Mouse (Mus musculus) heart, embryonic 10.5 days (tissue): ENCODE results near the gene Stk24. TPM values are rescaled to one million over a fixed set of nuclear protein-coding genes. Genes with fewer than 3 reads are reported as not detected.

Source experiments
- DNase-seq: peaks from one replicate; pipeline ENCODE4 v3.0.0-alpha.2; 2017; ENCODE audit warnings: low spot score
- H3K27ac ChIP-seq: fragments of 300-500 bp; sonication (generic); 2 replicates; pipeline ENCODE4 v1.5.1; 2016; ENCODE audit warnings: mild to moderate bottlenecking
- H3K27me3 ChIP-seq: fragments of 300-500 bp; sonication (generic); 2 replicates; pipeline ENCODE4 v1.6.1; 2016; ENCODE audit warnings: mild to moderate bottlenecking; ENCODE audit not compliant: poor library complexity, insufficient read depth, severe bottlenecking
- H3K36me3 ChIP-seq: fragments of 300-500 bp; sonication (generic); 2 replicates; pipeline ENCODE4 v1.6.1; 2016; ENCODE audit warnings: mild to moderate bottlenecking, moderate library complexity
- H3K4me1 ChIP-seq: fragments of 300-500 bp; sonication (generic); 2 replicates; pipeline ENCODE4 v1.6.1; 2016; ENCODE audit warnings: mild to moderate bottlenecking
- H3K4me3 ChIP-seq: fragments of 300-500 bp; sonication (generic); 2 replicates; pipeline ENCODE4 v1.5.1; 2016; ENCODE audit warnings: mild to moderate bottlenecking, moderate library complexity
- H3K9me3 ChIP-seq: fragments of 300-500 bp; sonication (generic); 2 replicates; pipeline ENCODE4 v1.6.1; 2016; ENCODE audit warnings: mild to moderate bottlenecking, moderate library complexity
- WGBS: fragments of 180-500 bp; shearing (Covaris S2); methylation state at CpG from one replicate; pipeline ENCODE4 v1.1.7; 2016; 5-methylcytosine and 5-hydroxymethylcytosine counted together
- polyA plus RNA-seq: library from polyadenylated mRNA; unstranded; fragments of >200 nt; fragmentation: Nextera tagmentation; extraction: Ambion mirVana; gene quantifications from 2 replicates; pipeline ENCODE4 v1.2.1, GENCODE M21; 2016

Gene Stk24
- polyA plus RNA-seq, 1 experiment from 2014 or later, result 39.8 TPM

DNA sequence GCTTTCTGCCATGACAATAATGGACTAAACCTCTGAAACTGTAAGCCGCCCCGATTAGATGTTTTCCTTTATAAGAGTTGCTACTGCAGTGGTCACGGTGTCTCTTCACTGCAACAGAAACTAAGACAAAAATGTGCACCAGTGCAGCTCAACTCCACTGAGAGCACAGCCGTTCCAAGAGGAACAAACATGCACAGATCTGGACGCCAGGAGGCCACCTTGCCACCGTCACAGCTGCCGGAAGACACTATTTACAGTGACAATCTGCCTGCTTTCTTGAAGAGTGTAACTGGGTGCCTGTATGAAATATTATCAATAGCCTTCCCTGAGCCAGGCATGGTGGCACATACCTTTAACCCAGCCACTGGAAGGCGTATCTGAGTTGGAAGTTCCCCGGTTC is 6.8 kb downstream of the Stk24 start:
- H3K36me3 ChIP-seq, result peaks cover 13% of the 10 kb centered on the region
- H3K4me1 ChIP-seq, result peaks cover 82% of the 10 kb centered on the region
- DNase-seq, result no peak
- H3K4me3 ChIP-seq, result no peak overlapping the region
- H3K27ac ChIP-seq, result no peak overlapping the region
- 92% methylated on average over 9 of the region's 9 CpGs for whole genome bisulfite sequencing
- H3K9me3 ChIP-seq, result no peaks in the 10 kb centered on the region
- no peaks in the 10 kb centered on the region for H3K27me3 ChIP-seq

GRCm38 (mm10) chr14:121371911-121372820 is 7.6 kb downstream of the Stk24 start:
- Histone ChIP-seq H3K27me3 (no peaks in the 10 kb centered on the region), H3K27ac (no peak overlapping the region), H3K36me3 (peaks cover 13% of the 10 kb centered on the region), H3K4me1 (peaks cover 85% of the 10 kb centered on the region), H3K9me3 (no peaks in the 10 kb centered on the region), H3K4me3 (no peak overlapping the region)
- no peak for DNase-seq
- WGBS, result 71% methylated on average over 5 of the region's 5 CpGs

DNA sequence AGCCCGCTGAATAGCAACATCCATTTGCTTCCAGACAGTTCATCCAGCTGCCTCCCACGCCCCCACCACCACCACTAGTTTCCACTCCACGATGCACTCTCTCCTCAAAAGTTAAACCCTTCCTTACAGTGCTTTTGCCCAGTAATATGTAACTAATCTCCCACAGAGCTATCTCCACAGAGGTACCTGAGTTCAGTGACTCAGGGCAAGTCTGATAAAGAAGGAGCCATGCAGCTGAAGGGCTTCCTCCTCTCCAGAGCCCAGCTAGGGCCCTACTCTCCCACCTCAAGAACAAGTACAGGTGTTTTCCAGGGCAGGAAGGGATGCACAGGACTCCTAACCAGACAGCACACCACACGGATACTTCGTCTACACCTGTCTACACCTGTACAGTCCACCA is 10.4 kb downstream of the Stk24 start:
- Histone ChIP-seq H3K4me1 (peaks cover 93% of the 10 kb centered on the region), H3K9me3 (no peaks in the 10 kb centered on the region), H3K4me3 (no peak overlapping the region), H3K36me3 (peaks cover 13% of the 10 kb centered on the region), H3K27ac (peak overlapping the region; percentile 59; the same call in 1 of the 2 replicates), H3K27me3 (no peaks in the 10 kb centered on the region)
- DNase-seq, result no peak
- WGBS, result 70% methylated on average over 5 of the region's 5 CpGs

- H3K36me3 ChIP-seq, result peaks cover 17% of the 10 kb centered on the region
- no peak for DNase-seq
Measured at GRCm38 (mm10) chr14:121368108-121368705, 11.6 kb downstream of the Stk24 start.

GRCm38 (mm10) chr14:121365991-121366728 is 13.7 kb downstream of the Stk24 start:
- H3K4me1 ChIP-seq, result peaks cover 85% of the 10 kb centered on the region
- H3K9me3 ChIP-seq, result no peaks in the 10 kb centered on the region
- peaks cover 11% of the 10 kb centered on the region; the same call in 1 of the 2 replicates for H3K36me3 ChIP-seq
- 58% methylated on average over 17 of the region's 17 CpGs for WGBS
- no peak for DNase-seq
- no peaks in the 10 kb centered on the region for H3K27me3 ChIP-seq
- peak overlapping the region; percentile 34 for H3K4me3 ChIP-seq
- H3K27ac ChIP-seq, result peak overlapping the region; percentile 82

More at GRCm38 (mm10) chr14:121368108-121368705, 11.6 kb downstream of the Stk24 start:
- Histone ChIP-seq H3K27me3 (no peaks in the 10 kb centered on the region), H3K27ac (peak overlapping the region; percentile 59), H3K4me1 (peaks cover 87% of the 10 kb centered on the region), H3K4me3 (no peak overlapping the region), H3K9me3 (no peaks in the 10 kb centered on the region)
- WGBS, result 64% methylated on average over 4 of the region's 4 CpGs

- no peaks in the 10 kb centered on the region for H3K9me3 ChIP-seq
- peak; percentile 89 for DNase-seq
- no peaks in the 10 kb centered on the region for H3K27me3 ChIP-seq
- 25% methylated on average over 7 of the region's 7 CpGs for WGBS
- peaks cover 11% of the 10 kb centered on the region; the same call in 1 of the 2 replicates for H3K36me3 ChIP-seq
- peaks cover 85% of the 10 kb centered on the region for H3K4me1 ChIP-seq
- H3K27ac ChIP-seq, result peak overlapping the region; percentile 82
- H3K4me3 ChIP-seq, result peak overlapping the region; percentile 34
Measured at GRCm38 (mm10) chr14:121365390-121365789, 14.4 kb downstream of the Stk24 start.

- peaks cover 85% of the 10 kb centered on the region for H3K4me1 ChIP-seq
- DNase-seq, result no peak
- H3K9me3 ChIP-seq, result no peaks in the 10 kb centered on the region
- no peaks in the 10 kb centered on the region for H3K27me3 ChIP-seq
- WGBS, result 88% methylated on average over 7 of the region's 7 CpGs
- H3K4me3 ChIP-seq, result no peak overlapping the region
- no peak overlapping the region; the same call in 1 of the 2 replicates for H3K27ac ChIP-seq
- H3K36me3 ChIP-seq, result peaks cover 11% of the 10 kb centered on the region; the same call in 1 of the 2 replicates
Measured at GRCm38 (mm10) chr14:121364282-121364681, 15.5 kb downstream of the Stk24 start.

DNA sequence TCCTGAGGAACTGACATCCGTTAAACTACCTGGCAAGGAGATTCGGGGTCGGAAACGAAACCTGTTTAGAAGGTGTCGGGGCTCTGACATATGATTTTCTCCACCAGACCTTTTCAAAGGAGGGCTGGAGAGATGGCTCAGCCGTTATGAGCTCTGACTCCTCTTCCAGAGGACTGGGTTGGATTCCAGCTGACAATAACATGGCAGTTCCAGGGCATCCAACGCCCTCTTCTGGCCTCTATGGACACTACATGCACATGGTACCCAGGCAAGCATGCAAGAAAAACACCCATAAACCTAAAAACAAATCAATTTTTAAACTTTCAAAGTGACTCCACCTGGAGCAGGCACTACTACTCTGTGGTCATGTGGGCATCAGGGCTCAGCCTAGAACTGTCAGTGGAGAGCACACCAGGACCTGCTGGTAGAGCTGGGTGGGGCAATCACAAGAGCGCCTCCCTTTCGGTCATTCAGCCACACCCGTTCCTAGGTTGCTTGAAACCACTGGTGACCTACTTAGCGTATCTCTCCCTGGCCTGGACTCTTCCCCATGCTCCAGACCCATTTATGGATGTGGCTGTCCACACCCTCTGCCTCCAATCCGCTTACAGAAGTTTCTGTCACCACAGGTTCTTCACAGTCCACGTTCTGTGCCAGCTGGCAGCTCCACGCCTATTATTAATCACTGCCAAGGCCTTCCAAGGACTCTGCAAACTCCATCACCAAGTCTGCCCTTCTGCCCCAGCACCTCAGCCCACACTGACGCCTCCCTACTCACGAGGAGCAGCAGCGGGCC is 18.3 kb downstream of the Stk24 start:
- peaks cover 11% of the 10 kb centered on the region; the same call in 1 of the 2 replicates for H3K36me3 ChIP-seq
- H3K27ac ChIP-seq, result peak overlapping the region; percentile 59; the same call in 1 of the 2 replicates
- no peaks in the 10 kb centered on the region for H3K27me3 ChIP-seq
- H3K4me1 ChIP-seq, result peaks cover 84% of the 10 kb centered on the region
- 65% methylated on average over 17 of the region's 17 CpGs for WGBS
- H3K4me3 ChIP-seq, result no peak overlapping the region
- H3K9me3 ChIP-seq, result no peaks in the 10 kb centered on the region
- DNase-seq, result peak; percentile 84

GRCm38 (mm10) chr14:121359850-121360249 is 20.0 kb downstream of the Stk24 start:
- Histone ChIP-seq H3K27me3 (no peaks in the 10 kb centered on the region), H3K9me3 (no peaks in the 10 kb centered on the region), H3K4me3 (no peak overlapping the region), H3K36me3 (peaks cover 11% of the 10 kb centered on the region; the same call in 1 of the 2 replicates), H3K4me1 (peaks cover 82% of the 10 kb centered on the region), H3K27ac (peak overlapping the region; percentile 68)
- 57% methylated on average over 8 of the region's 8 CpGs for WGBS
- DNase-seq, result no peak

- Histone ChIP-seq H3K9me3 (no peaks in the 10 kb centered on the region), H3K27me3 (no peaks in the 10 kb centered on the region), H3K4me3 (no peak overlapping the region), H3K4me1 (peaks cover 84% of the 10 kb centered on the region), H3K36me3 (peaks cover 10% of the 10 kb centered on the region; the same call in 1 of the 2 replicates), H3K27ac (peak overlapping the region; percentile 68)
- WGBS, result 20% methylated on average over 3 of the region's 3 CpGs
- DNase-seq, result no peak
Measured at GRCm38 (mm10) chr14:121359015-121359414, 20.8 kb downstream of the Stk24 start.

GRCm38 (mm10) chr14:121358327-121358726 is 21.5 kb downstream of the Stk24 start:
- Histone ChIP-seq H3K4me1 (peaks cover 90% of the 10 kb centered on the region), H3K4me3 (no peak overlapping the region), H3K27ac (peak overlapping the region; percentile 68; the same call in 1 of the 2 replicates), H3K36me3 (peaks cover 7% of the 10 kb centered on the region; the same call in 1 of the 2 replicates), H3K9me3 (no peaks in the 10 kb centered on the region), H3K27me3 (no peaks in the 10 kb centered on the region)
- WGBS, result 77% methylated on average over 1 of the region's 1 CpGs
- no peak for DNase-seq

GRCm38 (mm10) chr14:121356336-121356862 is 23.4 kb downstream of the Stk24 start:
- H3K27me3 ChIP-seq, result no peaks in the 10 kb centered on the region
- no peaks in the 10 kb centered on the region for H3K9me3 ChIP-seq
- H3K27ac ChIP-seq, result peak overlapping the region; percentile 36; the same call in 1 of the 2 replicates
- H3K4me1 ChIP-seq, result peaks cover 95% of the 10 kb centered on the region
- no peak for DNase-seq
- 61% methylated on average over 8 of the region's 8 CpGs for WGBS
- H3K36me3 ChIP-seq, result no peaks in the 10 kb centered on the region
- H3K4me3 ChIP-seq, result no peak overlapping the region
